Mouse (Mus musculus): Measurements from ENCODE around the gene Rbm10.

DNA sequence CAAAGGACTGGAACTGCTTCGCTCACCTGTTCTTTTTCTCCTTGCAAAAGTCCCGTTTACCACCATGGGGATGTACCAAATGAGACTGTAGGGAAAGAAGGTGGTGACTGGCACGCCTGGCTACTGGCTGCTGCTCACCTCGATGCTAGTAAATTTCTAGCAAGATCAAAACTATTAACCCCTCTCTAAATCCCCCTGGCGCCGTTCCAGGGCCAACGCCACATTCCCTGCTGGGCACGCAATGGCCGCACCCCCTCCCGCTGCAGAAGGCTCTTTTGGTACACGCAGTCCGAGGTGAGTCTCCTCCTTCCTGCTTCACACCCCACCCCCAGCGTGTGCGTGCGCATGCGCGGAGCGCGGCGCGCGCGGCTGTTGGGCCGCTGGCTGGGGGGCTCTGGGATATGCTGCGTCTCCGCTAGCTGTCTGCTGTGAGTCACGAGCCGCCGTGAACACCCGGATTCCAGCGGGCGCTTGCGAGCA lies 70.8 kb downstream of the Rbm10 start:
- TF ChIP-seq GATA1 (IDR thresholded peaks at IDR 0.05; ENCODE audit: borderline replicate concordance, low read length) (no peak), FLI1 (IDR thresholded peaks at IDR 0.05; ENCODE audit: low read length) (no peak)
